In genomic region chr9:77945792-77946666, GRCm38 (mm10) we compare ENCODE assay signal across 20 mouse cellular contexts. TPM values are rescaled to one million over a fixed set of nuclear protein-coding genes. Genes with fewer than 3 reads are reported as not detected.
DNase-seq lines count a peak whose midpoint lies in the region; ATAC-seq and TF ChIP-seq lines count a peak whose summit lies in the region.
"Had no signal": no experiment of that assay in that cellular context is flagged by ENCODE, and none has a peak within 500 bp of the region (broad histone marks: within the 10 kb centered on the region; RNA-seq: fewer than 3 reads in every experiment).

No protein-coding gene starts in this region.

- no peak overlapping the region for H3K9ac ChIP-seq in heart, embryonic 11.5 days (ENCODE audit: low read depth, low read length)
- H3K9ac ChIP-seq in heart, adult 2 months (ENCODE audit: low read depth, low read length): no peak overlapping the region
- no peak overlapping the region for H3K9ac ChIP-seq in lung, embryonic 16.5 days (ENCODE audit: low read length)
- no peak overlapping the region for H3K9ac ChIP-seq in hindbrain, embryonic 13.5 days
- H3K9ac ChIP-seq: hindbrain, embryonic 14.5 days; liver, embryonic 14.5 days; neural tube, embryonic 13.5 days had no signal

- no peaks in the 10 kb centered on the region for H3K9me3 ChIP-seq in heart, embryonic 11.5 days (replicated peaks; ENCODE audit: control insufficient read depth, low read length)
- no peaks in the 10 kb centered on the region for H3K9me3 ChIP-seq in lung, embryonic 16.5 days (ENCODE audit: control insufficient read depth, low read length)
- no peaks in the 10 kb centered on the region for H3K9me3 ChIP-seq in hindbrain, embryonic 13.5 days
- H3K9me3 ChIP-seq: forebrain, embryonic 10.5 days; midbrain, embryonic 10.5 days; neural tube, embryonic 13.5 days had no signal

- no peaks in the 10 kb centered on the region for H3K36me3 ChIP-seq in heart, embryonic 11.5 days (ENCODE audit: control insufficient read depth, insufficient read depth, low read length)
- H3K36me3 ChIP-seq in heart, adult 2 months (ENCODE audit: control insufficient read depth, insufficient read depth, low read length): no peaks in the 10 kb centered on the region
- H3K36me3 ChIP-seq in lung, embryonic 16.5 days (ENCODE audit: control insufficient read depth, insufficient read depth, low read length): 0 out of 2 replicates have a peak, but pooled peaks cover 2% of the 10 kb centered on the region
- no peaks in the 10 kb centered on the region for H3K36me3 ChIP-seq in hindbrain, embryonic 13.5 days
- H3K36me3 ChIP-seq: neural tube, embryonic 13.5 days had no signal

- 0 out of 2 replicates have a peak overlapping the region, but pooled peaks have one; percentile 35 for H3K27ac ChIP-seq in heart, embryonic 11.5 days (ENCODE audit: low read depth, low read length)
- H3K27ac ChIP-seq in heart, adult 2 months: no peak overlapping the region
- H3K27ac ChIP-seq in lung, embryonic 16.5 days (ENCODE audit: low read length): no peak overlapping the region
- no peak overlapping the region for H3K27ac ChIP-seq in hindbrain, embryonic 13.5 days
- H3K27ac ChIP-seq: forebrain, embryonic 10.5 days; hindbrain, embryonic 14.5 days; liver, embryonic 14.5 days; midbrain, embryonic 10.5 days; neural tube, embryonic 13.5 days had no signal

- no peak for TF ChIP-seq CTCF in heart, adult 2 months (IDR thresholded peaks at IDR 0.05)
- no peak for TF ChIP-seq CTCF in lung, adult 2 months (IDR thresholded peaks at IDR 0.05; ENCODE audit: insufficient read depth, low read length)

- no peak overlapping the region for H3K4me3 ChIP-seq in heart, embryonic 11.5 days (ENCODE audit: low read depth, low read length)
- H3K4me3 ChIP-seq in heart, adult 2 months: no peak overlapping the region
- H3K4me3 ChIP-seq in lung, embryonic 16.5 days (ENCODE audit: low read length): no peak overlapping the region
- no peak overlapping the region for H3K4me3 ChIP-seq in lung, adult 2 months (replicated peaks; ENCODE audit: extremely low read depth, low read depth, low read length)
- H3K4me3 ChIP-seq in hindbrain, embryonic 13.5 days: no peak overlapping the region
- H3K4me3 ChIP-seq: forebrain, embryonic 10.5 days; midbrain, embryonic 10.5 days; neural tube, embryonic 13.5 days had no signal

- peaks cover 29% of the 10 kb centered on the region for H3K4me1 ChIP-seq in heart, embryonic 11.5 days (ENCODE audit: control insufficient read depth, insufficient read depth, low read length)
- H3K4me1 ChIP-seq in heart, adult 2 months (ENCODE audit: control insufficient read depth, insufficient read depth, low read length): peaks cover 1% of the 10 kb centered on the region
- H3K4me1 ChIP-seq in lung, embryonic 16.5 days (replicated peaks; ENCODE audit: control insufficient read depth, insufficient read depth, low read length): peaks cover 25% of the 10 kb centered on the region
- peaks cover 33% of the 10 kb centered on the region for H3K4me1 ChIP-seq in lung, adult 2 months (ENCODE audit: control insufficient read depth, insufficient read depth, low read length)
- peaks cover 16% of the 10 kb centered on the region for H3K4me1 ChIP-seq in hindbrain, embryonic 13.5 days (replicated peaks)

- no peak overlapping the region for H3K4me2 ChIP-seq in heart, embryonic 11.5 days
- no peak overlapping the region for H3K4me2 ChIP-seq in lung, embryonic 16.5 days (ENCODE audit: low read depth, low read length)
- H3K4me2 ChIP-seq in hindbrain, embryonic 13.5 days: no peak overlapping the region
- H3K4me2 ChIP-seq: hindbrain, embryonic 14.5 days; neural tube, embryonic 13.5 days had no signal

- WGBS in heart, embryonic 11.5 days (ENCODE audit: insufficient replicate concordance): 71% methylated on average over 6 of the region's 6 CpGs
- 65% methylated on average over 6 of the region's 6 CpGs for WGBS in heart, adult 2 months
- WGBS in lung, embryonic 16.5 days: 58% methylated on average over 6 of the region's 6 CpGs
- WGBS in lung, adult 2 months: 49% methylated on average over 6 of the region's 6 CpGs
- 86% methylated on average over 6 of the region's 6 CpGs for WGBS in hindbrain, embryonic 13.5 days

- intact Hi-C loops in heart, adult 2 months (cut with DNase I): no loop called here

- no peak for ATAC-seq in heart, embryonic 11.5 days (replicated peaks; ENCODE audit: insufficient number of reproducible peaks, low FRiP score, low TSS enrichment)
- 0 out of 2 replicates have a peak, but pooled peaks have one; percentile 26 for ATAC-seq in lung, embryonic 16.5 days (ENCODE audit: low read depth)
- peak; percentile 54 for ATAC-seq in megakaryocyte, adult 5-6 weeks (ENCODE audit: poor library complexity, severe bottlenecking)
- no peak for ATAC-seq in hindbrain, embryonic 13.5 days (ENCODE audit: low FRiP score)

- no peak for DNase-seq in heart, adult 2 months
- DNase-seq in lung, adult 2 months: no peak
- no peak for DNase-seq in MN1 (ENCODE audit: low spot score)
- DNase-seq: cerebellum, adult 9-10 months; gastrocnemius, postnatal 14 days; heart, postnatal 10 days; kidney, adult 2 months; kidney, postnatal 36 days; lung, postnatal 14 days; right cerebral cortex, postnatal 14 days; thymus, postnatal 36 days had no signal

- H3K27me3 ChIP-seq in heart, embryonic 11.5 days (ENCODE audit: control insufficient read depth, insufficient read depth, low read length): no peaks in the 10 kb centered on the region
- no peaks in the 10 kb centered on the region for H3K27me3 ChIP-seq in heart, adult 2 months (ENCODE audit: control insufficient read depth, insufficient read depth, low read length)
- H3K27me3 ChIP-seq in lung, embryonic 16.5 days (ENCODE audit: control insufficient read depth, insufficient read depth, low read depth, low read length): no peaks in the 10 kb centered on the region
- no peaks in the 10 kb centered on the region for H3K27me3 ChIP-seq in hindbrain, embryonic 13.5 days
- H3K27me3 ChIP-seq: neural tube, embryonic 13.5 days had no signal

- no peak for TF ChIP-seq EP300 in heart, adult 2 months (IDR thresholded peaks at IDR 0.05; ENCODE audit: insufficient read depth, low read depth, low read length)

- no peak for TF ChIP-seq POLR2A in heart, adult 2 months (IDR thresholded peaks at IDR 0.05; ENCODE audit: insufficient read depth, low read depth, low read length)
- no peak for TF ChIP-seq POLR2A in lung, adult 2 months (IDR thresholded peaks at IDR 0.05; ENCODE audit: borderline replicate concordance, extremely low read depth, low read depth, low read length)

- H3K79me2 ChIP-seq in heart, adult 2 months (replicated peaks; ENCODE audit: control insufficient read depth, insufficient read depth, low read length): peaks cover 4% of the 10 kb centered on the region

RNA-seq across cellular contexts. Expression of gene Elovl5, which starts 28.9 kb away (rescaled TPM):
- polyA plus RNA-seq in heart, embryonic 11.5 days (2014; fragmentation: Nextera tagmentation; extraction: Ambion mirVana): 91.2 and 102 TPM in 2 replicates
- 10 to 100 TPM; 34.0 to 37.5 TPM for total RNA-seq in heart, adult 2 months (2021)
- 35.9 and 50.2 TPM in 2 replicates for polyA plus RNA-seq in heart, adult 2 months (2012; rRNA removed)
- polyA plus RNA-seq in lung, embryonic 16.5 days (2015; fragmentation: Nextera tagmentation; extraction: Ambion mirVana): 94.6 and 96.3 TPM in 2 replicates
- 102 and 155 TPM in 2 replicates for polyA plus RNA-seq in lung, adult 2 months (2012; rRNA removed)
- total RNA-seq in megakaryocyte, adult 5-6 weeks (2015): 45.0 and 49.3 TPM in 2 replicates
- 52.0 and 52.8 TPM in 2 replicates for total RNA-seq in megakaryocyte, adult 5-6 weeks (2017)
- 56.6 and 58.5 TPM in 2 replicates for polyA plus RNA-seq in hindbrain, embryonic 13.5 days (2015; fragmentation: Nextera tagmentation; extraction: Ambion mirVana)

Comparison
In these comparisons a context has a peak if more than half of its experiments do, and no peak if none do; other contexts are left out.
1. ATAC-seq: peak in lung, embryonic 16.5 days (single experiment) and megakaryocyte, adult 5-6 weeks (single experiment); none in heart, embryonic 11.5 days (single experiment) and hindbrain, embryonic 13.5 days (single experiment).